Mouse (Mus musculus) stomach, postnatal 0 days (tissue): ENCODE data around the gene Cpeb1.

ENCODE experiments used
- CTCF ChIP-seq: IDR thresholded peaks from 2 replicates; pipeline ENCODE4 v1.5.1; 2016; ENCODE audit warnings: antibody characterized with exemption, low read depth, mild to moderate bottlenecking, moderate library complexity
- EP300 ChIP-seq: optimal IDR thresholded peaks from 2 replicates; pipeline ENCODE3; 2016; ENCODE audit warnings: antibody characterized with exemption

- TF ChIP-seq CTCF (no peak), EP300 (no peak)
Measured at GRCm38 (mm10) chr7:81454331-81455039, 780 bp downstream of the Cpeb1 start.
